Mouse (Mus musculus) embryonic fibroblast, embryonic 13.5 days (primary cell): ENCODE data around the gene Rnf151.

Source experiments
- CTCF ChIP-seq: IDR thresholded peaks from 2 replicates; pipeline ENCODE4 v1.5.1; 2011; ENCODE audit warnings: mild to moderate bottlenecking, control low read depth, low read length, moderate library complexity, borderline replicate concordance; ENCODE audit not compliant: insufficient read depth
- POLR2A ChIP-seq: IDR thresholded peaks from 2 replicates; pipeline ENCODE4 v1.6.1; 2011; ENCODE audit warnings: low read depth, mild to moderate bottlenecking, control low read depth, low read length, moderate library complexity

- TF ChIP-seq POLR2A (no peak), CTCF (no peak)
Measured at GRCm38 (mm10) chr17:24686514-24686913, 31.3 kb downstream of the Rnf151 start.
